Mouse (Mus musculus) neural tube, embryonic 13.5 days (tissue): ENCODE results near the gene Pde6h. TPM values are rescaled to one million over a fixed set of nuclear protein-coding genes. Genes with fewer than 3 reads are reported as not detected.

Experiments
- ATAC-seq: fragments of 200-750 bp; cut with Nextera tagmentation; 2 replicates; pipeline ENCODE4 v1.8.0; 2017; ENCODE audit warnings: low read depth, mild to moderate bottlenecking, moderate TSS enrichment, moderate library complexity
- H3K27ac ChIP-seq: fragments of 300-500 bp; sonication (generic); replicated peaks from 2 replicates; pipeline ENCODE4 v1.5.1; 2015; ENCODE audit warnings: moderate library complexity, mild to moderate bottlenecking, inconsistent platforms
- H3K27me3 ChIP-seq: fragments of 300-500 bp; sonication (generic); 2 replicates; pipeline ENCODE4 v1.6.1; 2015; ENCODE audit warnings: mild to moderate bottlenecking, inconsistent platforms
- H3K36me3 ChIP-seq: fragments of 300-500 bp; sonication (generic); 2 replicates; pipeline ENCODE4 v1.6.1; 2015; ENCODE audit warnings: mild to moderate bottlenecking, inconsistent platforms
- H3K4me1 ChIP-seq: fragments of 300-500 bp; sonication (generic); replicated peaks from 2 replicates; pipeline ENCODE4 v1.6.1; 2015; ENCODE audit warnings: inconsistent platforms
- H3K4me2 ChIP-seq: fragments of 300-500 bp; sonication (generic); 2 replicates; pipeline ENCODE4 v1.6.1; 2015; ENCODE audit warnings: inconsistent platforms, mild to moderate bottlenecking, moderate library complexity
- H3K4me3 ChIP-seq: fragments of 300-500 bp; sonication (generic); 2 replicates; pipeline ENCODE4 v1.5.1; 2015; ENCODE audit warnings: mild to moderate bottlenecking, inconsistent platforms
- H3K9ac ChIP-seq: fragments of 300-500 bp; sonication (generic); 2 replicates; pipeline ENCODE4 v1.6.1; 2015; ENCODE audit warnings: moderate library complexity, mild to moderate bottlenecking, inconsistent platforms
- H3K9me3 ChIP-seq: fragments of 300-500 bp; sonication (generic); 2 replicates; pipeline ENCODE4 v1.6.1; 2016; ENCODE audit warnings: inconsistent platforms
- WGBS: fragments of 180-500 bp; shearing (Covaris S2); methylation state at CpG from one replicate; pipeline ENCODE4 v1.1.7; 2015; 5-methylcytosine and 5-hydroxymethylcytosine counted together
- polyA plus RNA-seq: library from polyadenylated mRNA; unstranded; fragments of >200 nt; fragmentation: Nextera tagmentation; extraction: Ambion mirVana; gene quantifications from 2 replicates; pipeline ENCODE4 v1.2.1, GENCODE M21; 2015

Pde6h gene
- polyA plus RNA-seq, 1 experiment from 2014 or later, result not detected

- no peak overlapping the region for H3K4me2 ChIP-seq
- H3K9me3 ChIP-seq, result no peaks in the 10 kb centered on the region
- no peak for ATAC-seq
- H3K27ac ChIP-seq, result no peak overlapping the region
- H3K36me3 ChIP-seq, result no peaks in the 10 kb centered on the region
- H3K4me1 ChIP-seq, result no peaks in the 10 kb centered on the region
- WGBS, result 89% methylated on average over 4 of the region's 4 CpGs
- H3K9ac ChIP-seq, result no peak overlapping the region
- no peaks in the 10 kb centered on the region for H3K27me3 ChIP-seq
- no peak overlapping the region for H3K4me3 ChIP-seq
Measured at GRCm38 (mm10) chr6:136897789-136898188, 25.8 kb upstream of the Pde6h start.

DNA sequence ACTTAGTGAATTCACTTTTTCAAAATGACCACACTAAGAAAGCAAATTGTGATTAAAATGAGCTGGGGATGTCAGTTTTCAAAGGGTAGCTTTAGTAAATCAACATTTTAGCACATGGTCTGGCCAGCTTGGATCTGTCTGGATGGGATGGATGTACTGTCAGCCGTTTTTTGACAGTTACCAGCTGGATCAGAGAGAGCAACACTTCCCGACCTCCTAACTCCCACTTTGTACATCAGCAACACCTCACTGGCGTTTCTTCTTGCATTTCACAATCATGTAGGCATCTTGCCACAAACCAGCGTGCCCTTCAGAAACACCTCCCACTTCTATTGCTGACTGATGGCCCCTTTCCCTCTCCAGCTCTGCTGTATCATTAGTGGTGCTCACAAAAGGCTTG lies 25.4 kb upstream of the Pde6h start:
- H3K4me1 ChIP-seq, result no peaks in the 10 kb centered on the region
- H3K4me2 ChIP-seq, result no peak overlapping the region
- 70% methylated on average over 4 of the region's 4 CpGs for WGBS
- no peaks in the 10 kb centered on the region for H3K36me3 ChIP-seq
- no peaks in the 10 kb centered on the region for H3K9me3 ChIP-seq
- no peaks in the 10 kb centered on the region for H3K27me3 ChIP-seq
- no peak overlapping the region for H3K4me3 ChIP-seq
- no peak overlapping the region for H3K27ac ChIP-seq
- ATAC-seq, result no peak
- no peak overlapping the region for H3K9ac ChIP-seq

DNA sequence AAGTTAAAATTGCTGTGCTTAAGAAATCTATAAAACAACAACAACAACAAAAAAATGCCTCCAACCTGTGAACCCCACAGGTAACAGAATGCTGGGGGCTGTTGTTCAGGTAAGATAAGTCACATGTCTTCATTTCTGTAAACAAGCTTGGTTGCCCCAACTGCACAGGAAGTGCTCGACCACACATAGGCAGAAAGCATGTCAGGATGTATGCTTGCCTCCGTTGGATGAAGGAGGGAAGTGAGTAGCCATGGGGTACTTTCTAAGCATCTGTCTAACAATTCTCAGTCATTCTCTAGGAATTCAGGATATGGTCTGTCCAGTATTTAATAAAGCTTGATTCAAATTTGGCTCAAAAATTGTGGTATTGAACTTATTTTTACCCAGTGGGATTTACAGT lies 24.7 kb upstream of the Pde6h start:
- 78% methylated on average over 2 of the region's 2 CpGs for WGBS
- ATAC-seq, result no peak
- H3K4me1 ChIP-seq, result no peaks in the 10 kb centered on the region

GRCm38 (mm10) chr6:136900369-136901009 lies 23.1 kb upstream of the Pde6h start:
- Histone ChIP-seq H3K4me1 (no peaks in the 10 kb centered on the region), H3K27ac (no peak overlapping the region), H3K9me3 (no peaks in the 10 kb centered on the region), H3K27me3 (no peaks in the 10 kb centered on the region), H3K9ac (no peak overlapping the region), H3K36me3 (no peaks in the 10 kb centered on the region), H3K4me3 (no peak overlapping the region), H3K4me2 (no peak overlapping the region)
- ATAC-seq, result no peak
- WGBS, result 76% methylated on average over 4 of the region's 4 CpGs

More for the DNA sequence above, 24.7 kb upstream of the Pde6h start:
- Histone ChIP-seq H3K9me3 (no peaks in the 10 kb centered on the region), H3K27me3 (no peaks in the 10 kb centered on the region), H3K36me3 (no peaks in the 10 kb centered on the region), H3K4me3 (no peak overlapping the region), H3K9ac (no peak overlapping the region), H3K27ac (no peak overlapping the region), H3K4me2 (no peak overlapping the region)

DNA sequence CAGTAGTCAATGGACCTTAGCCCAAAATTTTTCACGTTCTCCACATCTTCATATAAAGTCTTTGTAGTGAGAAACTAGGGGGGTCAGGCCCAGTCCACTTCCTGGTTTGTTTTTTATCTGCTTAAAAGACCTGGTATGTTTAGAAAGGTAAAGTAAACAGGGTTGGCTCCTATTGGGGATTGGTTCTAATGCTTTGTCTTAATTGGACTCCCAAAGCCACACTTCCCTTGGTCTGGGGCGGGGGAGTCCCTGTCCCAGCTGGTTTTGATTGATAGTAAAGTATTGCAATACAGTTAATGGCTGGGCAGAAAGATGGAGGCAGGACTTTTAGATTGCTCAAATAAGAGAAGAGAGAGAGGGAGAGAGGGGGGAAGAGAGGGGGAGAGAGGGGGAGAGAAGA lies 22.6 kb upstream of the Pde6h start:
- Histone ChIP-seq H3K27ac (no peak overlapping the region), H3K27me3 (no peaks in the 10 kb centered on the region), H3K9ac (no peak overlapping the region), H3K36me3 (no peaks in the 10 kb centered on the region), H3K4me3 (no peak overlapping the region), H3K9me3 (no peaks in the 10 kb centered on the region), H3K4me1 (no peaks in the 10 kb centered on the region), H3K4me2 (no peak overlapping the region)
- ATAC-seq, result no peak
- 80% methylated on average over 2 of the region's 2 CpGs for WGBS

- ATAC-seq, result no peak
- H3K27ac ChIP-seq, result no peak overlapping the region
- no peaks in the 10 kb centered on the region for H3K36me3 ChIP-seq
- H3K4me3 ChIP-seq, result no peak overlapping the region
- WGBS, result 91% methylated on average over 9 of the region's 9 CpGs
- H3K9me3 ChIP-seq, result no peaks in the 10 kb centered on the region
- H3K4me2 ChIP-seq, result no peak overlapping the region
- no peak overlapping the region for H3K9ac ChIP-seq
- H3K27me3 ChIP-seq, result no peaks in the 10 kb centered on the region
- 0 out of 2 replicates have a peak, but pooled peaks cover 3% of the 10 kb centered on the region for H3K4me1 ChIP-seq
Measured at GRCm38 (mm10) chr6:136902527-136902926, 21.1 kb upstream of the Pde6h start.

DNA sequence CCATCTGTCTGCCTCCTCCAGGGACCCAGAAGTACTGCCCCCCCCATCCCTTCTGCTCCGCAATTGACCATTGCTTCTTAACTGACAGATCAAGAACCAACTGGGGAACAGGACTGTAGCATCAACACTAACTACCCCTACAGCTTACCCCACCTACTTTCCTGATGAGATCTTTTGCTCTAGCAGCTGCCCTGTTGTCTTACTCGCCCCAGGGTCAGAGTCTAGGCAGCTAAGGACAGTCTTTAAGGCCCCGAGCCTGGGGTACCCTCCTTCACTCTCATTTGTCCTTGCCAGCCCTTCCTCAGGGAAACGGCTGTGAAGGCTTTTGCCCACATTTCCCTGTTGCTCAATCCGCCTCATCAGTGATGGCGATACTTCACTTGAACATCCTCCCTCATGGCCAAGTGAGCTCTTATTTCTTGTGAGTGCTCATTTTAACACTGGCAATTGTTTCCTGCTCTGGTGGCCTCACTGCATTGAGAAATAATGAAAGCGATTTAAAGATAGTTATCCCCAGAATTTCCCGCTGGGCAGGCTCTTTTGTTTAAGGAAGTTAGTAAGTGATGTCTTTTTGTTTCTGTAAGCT lies 19.7 kb upstream of the Pde6h start:
- no peak for ATAC-seq
- Histone ChIP-seq H3K27ac (no peak overlapping the region), H3K27me3 (no peaks in the 10 kb centered on the region), H3K4me1 (0 out of 2 replicates have a peak, but pooled peaks cover 3% of the 10 kb centered on the region), H3K9me3 (no peaks in the 10 kb centered on the region), H3K4me3 (no peak overlapping the region), H3K36me3 (no peaks in the 10 kb centered on the region), H3K9ac (no peak overlapping the region), H3K4me2 (no peak overlapping the region)
- 72% methylated on average over 8 of the region's 8 CpGs for WGBS

DNA sequence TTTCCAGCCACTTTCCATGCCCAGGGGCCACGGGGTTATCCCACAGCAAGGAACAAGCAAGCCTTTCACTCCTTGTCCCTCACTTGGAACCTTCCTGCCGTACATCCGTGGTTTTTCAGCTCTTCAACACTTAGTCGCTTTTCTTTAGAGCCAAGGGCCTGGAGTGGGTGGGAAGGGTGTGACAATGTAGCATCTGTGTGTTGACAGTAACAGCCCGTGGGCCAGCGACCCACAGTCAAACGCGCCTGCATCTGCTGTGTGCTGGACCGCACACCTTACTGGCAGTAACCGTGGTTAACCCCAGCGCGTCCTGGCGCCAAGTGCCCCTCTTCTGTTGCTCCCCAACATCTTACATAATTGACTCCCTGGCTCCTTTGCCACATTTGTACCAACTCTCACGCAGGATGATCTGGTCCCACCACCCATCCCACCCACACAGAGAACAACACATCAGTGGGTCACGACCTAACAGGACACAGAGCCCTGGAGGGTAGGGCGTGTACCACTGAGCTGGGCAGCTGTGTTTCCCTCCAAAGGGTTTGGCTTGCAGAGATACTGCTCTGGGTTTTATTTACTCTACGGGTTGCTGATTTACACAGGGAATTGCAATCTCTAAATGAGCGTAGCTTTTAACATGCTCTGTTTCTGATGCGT lies 17.2 kb upstream of the Pde6h start:
- Histone ChIP-seq H3K4me3 (no peak overlapping the region), H3K27ac (no peak overlapping the region), H3K4me1 (0 out of 2 replicates have a peak, but pooled peaks cover 3% of the 10 kb centered on the region), H3K9me3 (no peaks in the 10 kb centered on the region), H3K9ac (no peak overlapping the region), H3K27me3 (no peaks in the 10 kb centered on the region), H3K36me3 (no peaks in the 10 kb centered on the region), H3K4me2 (no peak overlapping the region)
- WGBS, result 81% methylated on average over 19 of the region's 19 CpGs
- ATAC-seq, result no peak

DNA sequence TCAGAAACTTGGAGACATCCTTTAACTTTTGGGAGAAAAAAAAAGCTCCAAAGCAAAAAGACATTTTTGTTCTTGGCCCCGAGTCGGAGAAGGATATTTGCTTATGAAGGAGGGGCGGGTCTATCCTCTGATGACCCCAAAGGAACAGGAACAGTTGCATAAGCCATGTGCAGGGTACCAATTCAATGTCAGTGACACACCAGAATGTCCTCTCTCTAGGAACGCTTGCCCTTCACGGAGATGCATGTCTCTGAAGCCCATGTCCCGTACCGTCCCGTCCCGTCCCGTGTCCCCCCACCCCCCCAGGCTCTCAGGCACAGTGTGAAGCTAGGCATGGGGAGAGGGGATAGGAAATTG lies 16.7 kb upstream of the Pde6h start:
- WGBS, result 78% methylated on average over 10 of the region's 10 CpGs
- ATAC-seq, result no peak
- H3K27me3 ChIP-seq, result no peaks in the 10 kb centered on the region
- no peak overlapping the region for H3K4me2 ChIP-seq
- H3K9me3 ChIP-seq, result no peaks in the 10 kb centered on the region
- H3K36me3 ChIP-seq, result no peaks in the 10 kb centered on the region
- H3K9ac ChIP-seq, result no peak overlapping the region
- H3K27ac ChIP-seq, result no peak overlapping the region
- H3K4me1 ChIP-seq, result 0 out of 2 replicates have a peak, but pooled peaks cover 3% of the 10 kb centered on the region
- H3K4me3 ChIP-seq, result no peak overlapping the region

DNA sequence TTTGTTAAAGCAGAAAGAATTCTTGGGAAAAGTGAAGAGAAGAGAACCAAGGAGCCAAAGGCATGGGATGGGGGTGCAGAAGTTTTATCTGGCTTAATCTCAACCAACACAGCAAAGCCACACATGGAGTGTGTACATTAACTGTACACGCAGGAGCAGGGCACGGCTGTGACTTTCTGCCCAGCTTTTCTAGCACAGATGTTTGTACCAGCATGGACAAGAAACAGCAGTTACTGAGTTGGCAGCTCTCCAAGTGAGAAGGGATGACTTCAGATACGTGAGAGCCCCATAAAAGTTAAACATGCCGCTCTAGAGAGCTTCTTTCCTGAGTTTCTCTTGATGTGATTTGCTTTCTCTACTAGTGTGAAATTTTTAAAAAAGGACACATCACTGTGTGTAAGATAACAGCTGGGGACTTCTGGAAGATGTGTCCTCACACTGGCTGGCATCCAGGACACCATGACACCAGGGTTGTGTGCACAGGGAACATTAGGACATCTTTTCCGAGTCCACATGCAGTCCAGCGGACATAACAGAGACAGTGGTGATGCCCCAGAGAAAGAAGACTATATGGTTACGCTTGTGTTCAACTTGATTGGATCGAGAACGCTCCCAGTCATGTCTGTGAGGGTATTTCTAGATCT lies 13.3 kb upstream of the Pde6h start:
- ATAC-seq, result no peak
- no peak overlapping the region for H3K4me2 ChIP-seq

GRCm38 (mm10) chr6:136912751-136913265 lies 10.8 kb upstream of the Pde6h start:
- Histone ChIP-seq H3K9me3 (no peaks in the 10 kb centered on the region), H3K27ac (no peak overlapping the region), H3K9ac (no peak overlapping the region), H3K4me3 (no peak overlapping the region), H3K4me1 (peaks cover 8% of the 10 kb centered on the region), H3K36me3 (no peaks in the 10 kb centered on the region), H3K4me2 (no peak overlapping the region), H3K27me3 (0 out of 2 replicates have a peak, but pooled peaks cover 5% of the 10 kb centered on the region)
- WGBS, result 80% methylated on average over 1 of the region's 2 CpGs
- no peak for ATAC-seq

More for the DNA sequence above, 13.3 kb upstream of the Pde6h start:
- Histone ChIP-seq H3K9me3 (no peaks in the 10 kb centered on the region), H3K9ac (no peak overlapping the region), H3K27me3 (0 out of 2 replicates have a peak, but pooled peaks cover 5% of the 10 kb centered on the region), H3K27ac (no peak overlapping the region), H3K4me1 (peaks cover 11% of the 10 kb centered on the region), H3K4me3 (no peak overlapping the region), H3K36me3 (no peaks in the 10 kb centered on the region)
- 77% methylated on average over 9 of the region's 9 CpGs for WGBS
